Mouse (Mus musculus): Measurements from ENCODE around the gene Sdad1. TPM values are rescaled to one million over a fixed set of nuclear protein-coding genes. Genes with fewer than 3 reads are reported as not detected.

The Sdad1 gene
- polyA plus RNA-seq, 1 experiment, result 7.5 TPM

DNA sequence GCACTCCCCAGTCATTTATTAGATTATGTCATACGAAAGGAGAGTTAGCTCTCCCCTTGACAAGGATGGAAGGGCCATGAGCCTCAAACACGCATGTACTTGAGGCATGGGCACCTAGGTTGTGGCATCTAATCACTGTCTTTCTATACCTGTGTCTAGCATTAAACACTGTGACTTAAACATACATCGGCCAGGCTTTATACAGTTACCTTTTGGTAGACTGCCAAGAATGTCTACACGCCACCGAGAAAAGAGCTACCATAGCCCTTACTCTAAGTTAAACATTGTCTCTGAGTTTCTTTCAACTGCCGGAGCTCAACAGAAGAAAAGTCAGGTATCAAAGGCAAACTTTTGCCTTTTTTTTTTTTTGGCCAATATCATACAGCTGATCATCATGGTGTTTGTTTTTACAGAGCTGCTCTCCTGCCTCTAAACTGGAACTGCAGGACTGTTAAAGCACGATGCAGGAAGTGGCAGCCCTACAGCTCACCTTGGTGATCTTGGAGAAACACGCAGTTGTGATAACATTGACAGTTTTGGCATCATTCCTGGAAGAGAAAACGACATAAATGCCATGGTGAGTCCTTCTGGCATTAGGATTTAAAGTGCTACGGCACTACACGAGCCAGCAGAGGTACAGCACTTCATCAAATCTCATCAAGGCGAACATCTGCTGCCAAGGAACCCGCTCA lies 8.0 kb downstream of the Sdad1 start:
- Histone ChIP-seq H3K27me3 (ENCODE audit: control insufficient read depth, insufficient read depth, insufficient read length) (no peaks in the 10 kb centered on the region), H3K36me3 (ENCODE audit: control insufficient read depth, insufficient read depth) (peaks cover 38% of the 10 kb centered on the region), H3K4me3 (no peak overlapping the region), H3ac (ENCODE audit: control insufficient read depth, insufficient read length) (no peak overlapping the region), H3K4me2 (ENCODE audit: low read depth) (no peak overlapping the region), H3K79me2 (ENCODE audit: control insufficient read depth, insufficient read depth) (peaks cover 11% of the 10 kb centered on the region)
- TF ChIP-seq MYOD1 (IDR thresholded peaks at IDR 0.05; ENCODE audit: control insufficient read depth in 1 of 3, insufficient read length in 2 of 3, low read depth in 2 of 3), result no peak
- no peak for TF ChIP-seq POLR2AphosphoS2 (IDR thresholded peaks at IDR 0.05; ENCODE audit: insufficient read length, low read depth)
- TF ChIP-seq POLR2A (IDR thresholded peaks at IDR 0.05; ENCODE audit: insufficient read length, low read depth), result no peak
- TF ChIP-seq REST (IDR thresholded peaks at IDR 0.05; ENCODE audit: insufficient read depth, insufficient read length), result no peak
- TF ChIP-seq CEBPB (IDR thresholded peaks at IDR 0.05; ENCODE audit: insufficient read depth, poor library complexity, severe bottlenecking), result no peak
- TF ChIP-seq MYOG (IDR thresholded peaks at IDR 0.05; ENCODE audit: control insufficient read depth in 1 of 3, insufficient read depth in 1 of 3, insufficient read length in 2 of 3, low read depth in 2 of 3), result no peak
- TF ChIP-seq USF1 (IDR thresholded peaks at IDR 0.05; ENCODE audit: low read depth), result no peak
- TF ChIP-seq MAX (IDR thresholded peaks at IDR 0.05; ENCODE audit: low read depth), result no peak
- TF ChIP-seq TCF3 (IDR thresholded peaks at IDR 0.05; ENCODE audit: insufficient read length, low read depth), result no peak
- TF ChIP-seq SRF (IDR thresholded peaks at IDR 0.05; ENCODE audit: control insufficient read depth, insufficient read length, low read depth), result no peak
- no peak for TF ChIP-seq TCF12 (IDR thresholded peaks at IDR 0.05; ENCODE audit: insufficient read depth, poor library complexity, severe bottlenecking)
- no peak for TF ChIP-seq E2F4 (IDR thresholded peaks at IDR 0.05; ENCODE audit: insufficient read depth)

DNA sequence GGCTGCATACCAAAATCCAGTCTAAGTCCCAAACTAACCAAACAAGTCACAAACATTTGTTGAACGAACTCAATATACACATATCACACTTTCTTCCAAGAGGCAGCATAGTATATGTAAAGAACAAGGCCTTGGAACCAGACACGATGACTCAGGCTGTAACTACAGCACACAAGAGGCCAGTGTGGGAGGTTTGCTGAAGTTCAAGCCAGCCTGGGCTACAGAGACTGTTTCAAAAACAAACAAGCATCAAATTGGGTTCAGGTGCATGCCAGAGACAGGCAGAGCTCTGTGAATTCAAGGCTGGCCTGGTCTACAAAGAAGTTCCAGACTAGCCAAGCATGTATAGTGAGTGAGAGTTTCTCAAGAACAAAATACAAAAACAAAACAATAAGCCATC lies 15.8 kb downstream of the Sdad1 start:
- no peak overlapping the region for H3K4me2 ChIP-seq (ENCODE audit: low read depth)
- H3K27me3 ChIP-seq (ENCODE audit: control insufficient read depth, insufficient read depth, insufficient read length), result no peaks in the 10 kb centered on the region
- no peak overlapping the region for H3ac ChIP-seq (ENCODE audit: control insufficient read depth, insufficient read length)
- TF ChIP-seq REST (IDR thresholded peaks at IDR 0.05; ENCODE audit: insufficient read depth, insufficient read length), result no peak
- TF ChIP-seq TCF3 (IDR thresholded peaks at IDR 0.05; ENCODE audit: insufficient read length, low read depth), result no peak
- TF ChIP-seq TCF12 (IDR thresholded peaks at IDR 0.05; ENCODE audit: insufficient read depth, poor library complexity, severe bottlenecking), result no peak
- TF ChIP-seq USF1 (IDR thresholded peaks at IDR 0.05; ENCODE audit: low read depth), result no peak
- TF ChIP-seq MYOD1 (IDR thresholded peaks at IDR 0.05; ENCODE audit: control insufficient read depth in 1 of 3, insufficient read length in 2 of 3, low read depth in 2 of 3), result no peak
- no peak for TF ChIP-seq MAX (IDR thresholded peaks at IDR 0.05; ENCODE audit: low read depth)
- H3K4me3 ChIP-seq, result no peak overlapping the region
- peaks cover 36% of the 10 kb centered on the region for H3K36me3 ChIP-seq (ENCODE audit: control insufficient read depth, insufficient read depth)
- H3K79me2 ChIP-seq (ENCODE audit: control insufficient read depth, insufficient read depth), result no peaks in the 10 kb centered on the region

DNA sequence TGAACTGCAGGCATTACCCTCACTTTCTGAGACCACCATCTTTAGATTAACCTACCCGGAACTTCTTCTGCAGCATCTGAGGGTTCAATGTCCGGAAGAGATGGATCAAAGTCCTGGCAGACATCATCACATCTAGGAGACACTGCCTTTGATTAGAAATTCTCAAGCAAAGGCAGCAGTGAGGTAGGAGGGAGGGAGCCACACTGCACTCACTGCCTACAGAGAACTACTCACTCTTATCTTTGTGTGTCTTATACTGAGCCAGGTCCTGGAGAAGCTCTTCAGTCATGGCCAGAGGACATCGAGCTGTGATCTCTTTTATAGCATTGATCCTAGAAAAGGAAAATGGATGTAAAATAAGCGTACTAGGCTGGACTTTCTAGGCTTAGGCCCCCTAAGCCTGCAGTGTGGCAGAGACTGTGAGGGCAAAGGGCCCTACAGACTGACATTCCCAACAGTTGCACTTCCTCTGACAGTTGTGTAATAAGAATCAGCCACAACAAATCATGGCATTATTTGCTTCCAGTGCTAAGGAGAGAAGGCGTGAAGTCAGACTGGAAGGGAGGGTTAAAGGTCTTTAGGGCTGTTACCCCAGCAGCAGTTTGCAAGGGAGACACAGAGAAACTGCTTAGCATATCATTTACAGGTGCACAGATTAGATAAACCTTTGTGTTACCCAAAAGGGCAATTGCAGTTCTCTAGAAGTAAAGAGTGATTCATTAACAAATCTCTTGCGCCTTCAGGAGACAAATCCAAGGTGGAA lies 18.4 kb downstream of the Sdad1 start:
- TF ChIP-seq POLR2A (IDR thresholded peaks at IDR 0.05; ENCODE audit: insufficient read length, low read depth) (no peak), E2F4 (IDR thresholded peaks at IDR 0.05; ENCODE audit: insufficient read depth) (no peak), POLR2AphosphoS2 (IDR thresholded peaks at IDR 0.05; ENCODE audit: insufficient read length, low read depth) (no peak), CEBPB (IDR thresholded peaks at IDR 0.05; ENCODE audit: insufficient read depth, poor library complexity, severe bottlenecking) (no peak), TCF12 (IDR thresholded peaks at IDR 0.05; ENCODE audit: insufficient read depth, poor library complexity, severe bottlenecking) (no peak), MYOD1 (IDR thresholded peaks at IDR 0.05; ENCODE audit: control insufficient read depth in 1 of 3, insufficient read length in 2 of 3, low read depth in 2 of 3) (no peak), SRF (IDR thresholded peaks at IDR 0.05; ENCODE audit: control insufficient read depth, insufficient read length, low read depth) (no peak), MYOG (IDR thresholded peaks at IDR 0.05; ENCODE audit: control insufficient read depth in 1 of 3, insufficient read depth in 1 of 3, insufficient read length in 2 of 3, low read depth in 2 of 3) (no peak), USF1 (IDR thresholded peaks at IDR 0.05; ENCODE audit: low read depth) (no peak), REST (IDR thresholded peaks at IDR 0.05; ENCODE audit: insufficient read depth, insufficient read length) (no peak), TCF3 (IDR thresholded peaks at IDR 0.05; ENCODE audit: insufficient read length, low read depth) (no peak)
- no peak overlapping the region for H3K4me3 ChIP-seq
- no peak overlapping the region for H3K4me2 ChIP-seq (ENCODE audit: low read depth)
- peaks cover 39% of the 10 kb centered on the region for H3K36me3 ChIP-seq (ENCODE audit: control insufficient read depth, insufficient read depth)
- no peaks in the 10 kb centered on the region for H3K79me2 ChIP-seq (ENCODE audit: control insufficient read depth, insufficient read depth)
- no peak overlapping the region for H3ac ChIP-seq (ENCODE audit: control insufficient read depth, insufficient read length)
- no peaks in the 10 kb centered on the region for H3K27me3 ChIP-seq (ENCODE audit: control insufficient read depth, insufficient read depth, insufficient read length)

GRCm38 (mm10) chr5:92287840-92288239 lies 22.4 kb downstream of the Sdad1 start:
- TF ChIP-seq MYOG (IDR thresholded peaks at IDR 0.05; ENCODE audit: control insufficient read depth in 1 of 3, insufficient read depth in 1 of 3, insufficient read length in 2 of 3, low read depth in 2 of 3) (no peak), SRF (IDR thresholded peaks at IDR 0.05; ENCODE audit: control insufficient read depth, insufficient read length, low read depth) (no peak), POLR2A (IDR thresholded peaks at IDR 0.05; ENCODE audit: insufficient read length, low read depth) (no peak), TCF3 (IDR thresholded peaks at IDR 0.05; ENCODE audit: insufficient read length, low read depth) (no peak), POLR2AphosphoS2 (IDR thresholded peaks at IDR 0.05; ENCODE audit: insufficient read length, low read depth) (no peak), MAX (IDR thresholded peaks at IDR 0.05; ENCODE audit: low read depth) (no peak), USF1 (IDR thresholded peaks at IDR 0.05; ENCODE audit: low read depth) (no peak), TCF12 (IDR thresholded peaks at IDR 0.05; ENCODE audit: insufficient read depth, poor library complexity, severe bottlenecking) (no peak), E2F4 (IDR thresholded peaks at IDR 0.05; ENCODE audit: insufficient read depth) (no peak), MYOD1 (IDR thresholded peaks at IDR 0.05; ENCODE audit: control insufficient read depth in 1 of 3, insufficient read length in 2 of 3, low read depth in 2 of 3) (no peak), CEBPB (IDR thresholded peaks at IDR 0.05; ENCODE audit: insufficient read depth, poor library complexity, severe bottlenecking) (no peak), REST (IDR thresholded peaks at IDR 0.05; ENCODE audit: insufficient read depth, insufficient read length) (no peak)
- H3K4me3 ChIP-seq, result no peak overlapping the region

More at GRCm38 (mm10) chr5:92287840-92288239, 22.4 kb downstream of the Sdad1 start:
- H3K27me3 ChIP-seq (ENCODE audit: control insufficient read depth, insufficient read depth, insufficient read length), result no peaks in the 10 kb centered on the region
- no peaks in the 10 kb centered on the region for H3K79me2 ChIP-seq (ENCODE audit: control insufficient read depth, insufficient read depth)
- H3K36me3 ChIP-seq (ENCODE audit: control insufficient read depth, insufficient read depth), result peaks cover 44% of the 10 kb centered on the region
- H3ac ChIP-seq (ENCODE audit: control insufficient read depth, insufficient read length), result no peak overlapping the region
- no peak overlapping the region for H3K4me2 ChIP-seq (ENCODE audit: low read depth)
